Mouse (Mus musculus): ENCODE results near the gene Dlgap3. TPM values are rescaled to one million over a fixed set of nuclear protein-coding genes. Genes with fewer than 3 reads are reported as not detected.

Gene Dlgap3
- polyA plus RNA-seq, 1 experiment from 2014 or later, result 0.57 TPM

- Histone ChIP-seq H3K27me3 (ENCODE audit: control insufficient read depth, insufficient read depth, low read length) (no peaks in the 10 kb centered on the region), H3K36me3 (ENCODE audit: control insufficient read depth, insufficient read depth, low read length) (no peaks in the 10 kb centered on the region), H3K27ac (replicated peaks in 1 of 2; ENCODE audit: control insufficient read depth in 1 of 2, insufficient read depth in 1 of 2, low read depth in 2 of 2, low read length in 2 of 2) (no peak overlapping the region), H3K9me3 (ENCODE audit: control insufficient read depth, low read length) (no peaks in the 10 kb centered on the region), H3K9ac (ENCODE audit: low read length) (no peak overlapping the region), H3K4me1 (ENCODE audit: control insufficient read depth in 2 of 2, insufficient read depth in 2 of 2, low read length in 2 of 2) (no peaks in the 10 kb centered on the region), H3K4me2 (ENCODE audit: low read length) (no peak overlapping the region), H3K4me3 (ENCODE audit: control insufficient read depth in 1 of 2, insufficient read depth in 1 of 2, low read depth in 1 of 2, low read length in 2 of 2) (no peak overlapping the region)
- WGBS, result 45% methylated on average over 1 of the region's 1 CpGs
- ATAC-seq (ENCODE audit: insufficient number of reproducible peaks, insufficient read depth, low FRiP score, low read depth), result no peak
Measured at GRCm38 (mm10) chr4:127153345-127153744, 15.7 kb upstream of the Dlgap3 start.

GRCm38 (mm10) chr4:127155757-127156156 lies 13.2 kb upstream of the Dlgap3 start:
- H3K4me2 ChIP-seq (ENCODE audit: low read length), result no peak overlapping the region
- H3K9ac ChIP-seq (ENCODE audit: low read length), result no peak overlapping the region
- no peaks in the 10 kb centered on the region for H3K27me3 ChIP-seq (ENCODE audit: control insufficient read depth, insufficient read depth, low read length)
- no peak overlapping the region for H3K4me3 ChIP-seq (ENCODE audit: control insufficient read depth in 1 of 2, insufficient read depth in 1 of 2, low read depth in 1 of 2, low read length in 2 of 2)
- whole genome bisulfite sequencing, result 54% methylated on average over 5 of the region's 5 CpGs
- no peaks in the 10 kb centered on the region for H3K4me1 ChIP-seq (ENCODE audit: control insufficient read depth in 2 of 2, insufficient read depth in 2 of 2, low read length in 2 of 2)
- H3K27ac ChIP-seq (replicated peaks in 1 of 2; ENCODE audit: control insufficient read depth in 1 of 2, insufficient read depth in 1 of 2, low read depth in 2 of 2, low read length in 2 of 2), result no peak overlapping the region
- no peak for ATAC-seq (ENCODE audit: insufficient number of reproducible peaks, insufficient read depth, low FRiP score, low read depth)
- H3K9me3 ChIP-seq (ENCODE audit: control insufficient read depth, low read length), result no peaks in the 10 kb centered on the region
- no peaks in the 10 kb centered on the region for H3K36me3 ChIP-seq (ENCODE audit: control insufficient read depth, insufficient read depth, low read length)

GRCm38 (mm10) chr4:127157746-127158145 lies 11.3 kb upstream of the Dlgap3 start:
- Histone ChIP-seq H3K4me1 (ENCODE audit: control insufficient read depth in 2 of 2, insufficient read depth in 2 of 2, low read length in 2 of 2) (no peaks in the 10 kb centered on the region), H3K9me3 (ENCODE audit: control insufficient read depth, low read length) (no peaks in the 10 kb centered on the region), H3K4me3 (ENCODE audit: control insufficient read depth in 1 of 2, insufficient read depth in 1 of 2, low read depth in 1 of 2, low read length in 2 of 2) (no peak overlapping the region), H3K36me3 (ENCODE audit: control insufficient read depth, insufficient read depth, low read length) (no peaks in the 10 kb centered on the region), H3K9ac (ENCODE audit: low read length) (no peak overlapping the region), H3K4me2 (ENCODE audit: low read length) (no peak overlapping the region), H3K27ac (replicated peaks in 1 of 2; ENCODE audit: control insufficient read depth in 1 of 2, insufficient read depth in 1 of 2, low read depth in 2 of 2, low read length in 2 of 2) (no peak overlapping the region), H3K27me3 (ENCODE audit: control insufficient read depth, insufficient read depth, low read length) (peaks cover 4% of the 10 kb centered on the region; the same call in 1 of the 2 replicates)
- ATAC-seq (ENCODE audit: insufficient number of reproducible peaks, insufficient read depth, low FRiP score, low read depth), result no peak
- WGBS, result 81% methylated on average over 4 of the region's 4 CpGs

- Histone ChIP-seq H3K36me3 (ENCODE audit: control insufficient read depth, insufficient read depth, low read length) (no peaks in the 10 kb centered on the region), H3K27ac (replicated peaks in 1 of 2; ENCODE audit: control insufficient read depth in 1 of 2, insufficient read depth in 1 of 2, low read depth in 2 of 2, low read length in 2 of 2) (no peak overlapping the region), H3K4me3 (ENCODE audit: control insufficient read depth in 1 of 2, insufficient read depth in 1 of 2, low read depth in 1 of 2, low read length in 2 of 2) (no peak overlapping the region), H3K9me3 (ENCODE audit: control insufficient read depth, low read length) (no peaks in the 10 kb centered on the region), H3K4me1 (ENCODE audit: control insufficient read depth in 2 of 2, insufficient read depth in 2 of 2, low read length in 2 of 2) (peaks cover 0 to 9% of the 10 kb centered on the region in 2 experiments; a peak in 2 of 4 replicates), H3K9ac (ENCODE audit: low read length) (no peak overlapping the region), H3K27me3 (ENCODE audit: control insufficient read depth, insufficient read depth, low read length) (peaks cover 26% of the 10 kb centered on the region), H3K4me2 (ENCODE audit: low read length) (no peak overlapping the region)
- 58% methylated on average over 8 of the region's 8 CpGs for WGBS
- no peak for ATAC-seq (ENCODE audit: insufficient number of reproducible peaks, insufficient read depth, low FRiP score, low read depth)
Measured at GRCm38 (mm10) chr4:127163926-127164325, 5.1 kb upstream of the Dlgap3 start.

GRCm38 (mm10) chr4:127167096-127167495 lies 1.9 kb upstream of the Dlgap3 start:
- H3K36me3 ChIP-seq (ENCODE audit: control insufficient read depth, insufficient read depth, low read length), result no peaks in the 10 kb centered on the region
- ATAC-seq (ENCODE audit: insufficient number of reproducible peaks, insufficient read depth, low FRiP score, low read depth), result no peak
- H3K27ac ChIP-seq (replicated peaks in 1 of 2; ENCODE audit: control insufficient read depth in 1 of 2, insufficient read depth in 1 of 2, low read depth in 2 of 2, low read length in 2 of 2), result no peak overlapping the region
- no peaks in the 10 kb centered on the region for H3K9me3 ChIP-seq (ENCODE audit: control insufficient read depth, low read length)
- peaks cover 46% of the 10 kb centered on the region for H3K27me3 ChIP-seq (ENCODE audit: control insufficient read depth, insufficient read depth, low read length)
- 75% methylated on average over 5 of the region's 5 CpGs for WGBS
- H3K9ac ChIP-seq (ENCODE audit: low read length), result no peak overlapping the region
- peaks cover 0 to 16% of the 10 kb centered on the region in 2 experiments; a peak in 3 of 4 replicates for H3K4me1 ChIP-seq (ENCODE audit: control insufficient read depth in 2 of 2, insufficient read depth in 2 of 2, low read length in 2 of 2)
- H3K4me3 ChIP-seq (ENCODE audit: control insufficient read depth in 1 of 2, insufficient read depth in 1 of 2, low read depth in 1 of 2, low read length in 2 of 2), result no peak overlapping the region
- no peak overlapping the region for H3K4me2 ChIP-seq (ENCODE audit: low read length)

- peak overlapping the region; percentile 100 for H3K4me2 ChIP-seq (ENCODE audit: low read length)
- H3K27me3 ChIP-seq (ENCODE audit: control insufficient read depth, insufficient read depth, low read length), result peaks cover 52% of the 10 kb centered on the region
- peaks cover 0 to 16% of the 10 kb centered on the region in 2 experiments; a peak in 3 of 4 replicates for H3K4me1 ChIP-seq (ENCODE audit: control insufficient read depth in 2 of 2, insufficient read depth in 2 of 2, low read length in 2 of 2)
- no peaks in the 10 kb centered on the region for H3K36me3 ChIP-seq (ENCODE audit: control insufficient read depth, insufficient read depth, low read length)
- H3K4me3 ChIP-seq (ENCODE audit: control insufficient read depth in 1 of 2, insufficient read depth in 1 of 2, low read depth in 1 of 2, low read length in 2 of 2), result peak overlapping the region in 1 of 2 experiments; percentile 72; a peak in 2 of 4 replicates
- H3K9me3 ChIP-seq (ENCODE audit: control insufficient read depth, low read length), result no peaks in the 10 kb centered on the region
- no peak overlapping the region for H3K9ac ChIP-seq (ENCODE audit: low read length)
- 15% methylated on average over 8 of the region's 8 CpGs for WGBS
- no peak for ATAC-seq (ENCODE audit: insufficient number of reproducible peaks, insufficient read depth, low FRiP score, low read depth)
- H3K27ac ChIP-seq (replicated peaks in 1 of 2; ENCODE audit: control insufficient read depth in 1 of 2, insufficient read depth in 1 of 2, low read depth in 2 of 2, low read length in 2 of 2), result no peak overlapping the region
Measured at GRCm38 (mm10) chr4:127167731-127168130, 1.3 kb upstream of the Dlgap3 start.

GRCm38 (mm10) chr4:127168211-127168913 lies 642 bp upstream of the Dlgap3 start:
- Histone ChIP-seq H3K9me3 (ENCODE audit: control insufficient read depth, low read length) (no peaks in the 10 kb centered on the region), H3K9ac (ENCODE audit: low read length) (peak overlapping the region; percentile 64), H3K36me3 (ENCODE audit: control insufficient read depth, insufficient read depth, low read length) (no peaks in the 10 kb centered on the region), H3K4me1 (ENCODE audit: control insufficient read depth in 2 of 2, insufficient read depth in 2 of 2, low read length in 2 of 2) (peaks cover 0 to 16% of the 10 kb centered on the region in 2 experiments; a peak in 3 of 4 replicates), H3K27me3 (ENCODE audit: control insufficient read depth, insufficient read depth, low read length) (peaks cover 58% of the 10 kb centered on the region), H3K27ac (replicated peaks in 1 of 2; ENCODE audit: control insufficient read depth in 1 of 2, insufficient read depth in 1 of 2, low read depth in 2 of 2, low read length in 2 of 2) (no peak overlapping the region), H3K4me2 (ENCODE audit: low read length) (peak overlapping the region; percentile 100), H3K4me3 (ENCODE audit: control insufficient read depth in 1 of 2, insufficient read depth in 1 of 2, low read depth in 1 of 2, low read length in 2 of 2) (peak overlapping the region; percentile 66 to 72)
- under 1% methylated on average over 39 of the region's 39 CpGs for WGBS
- ATAC-seq (ENCODE audit: insufficient number of reproducible peaks, insufficient read depth, low FRiP score, low read depth), result peak; percentile 46
